Mouse (Mus musculus) retina, embryonic 14.5 days (tissue): Measurements from ENCODE around the gene Angel1.

Experiments
- DNase-seq: peaks from one replicate; pipeline ENCODE4 v3.0.0-alpha.2; 2015; ENCODE audit warnings: low spot score

Angel1 gene

DNA sequence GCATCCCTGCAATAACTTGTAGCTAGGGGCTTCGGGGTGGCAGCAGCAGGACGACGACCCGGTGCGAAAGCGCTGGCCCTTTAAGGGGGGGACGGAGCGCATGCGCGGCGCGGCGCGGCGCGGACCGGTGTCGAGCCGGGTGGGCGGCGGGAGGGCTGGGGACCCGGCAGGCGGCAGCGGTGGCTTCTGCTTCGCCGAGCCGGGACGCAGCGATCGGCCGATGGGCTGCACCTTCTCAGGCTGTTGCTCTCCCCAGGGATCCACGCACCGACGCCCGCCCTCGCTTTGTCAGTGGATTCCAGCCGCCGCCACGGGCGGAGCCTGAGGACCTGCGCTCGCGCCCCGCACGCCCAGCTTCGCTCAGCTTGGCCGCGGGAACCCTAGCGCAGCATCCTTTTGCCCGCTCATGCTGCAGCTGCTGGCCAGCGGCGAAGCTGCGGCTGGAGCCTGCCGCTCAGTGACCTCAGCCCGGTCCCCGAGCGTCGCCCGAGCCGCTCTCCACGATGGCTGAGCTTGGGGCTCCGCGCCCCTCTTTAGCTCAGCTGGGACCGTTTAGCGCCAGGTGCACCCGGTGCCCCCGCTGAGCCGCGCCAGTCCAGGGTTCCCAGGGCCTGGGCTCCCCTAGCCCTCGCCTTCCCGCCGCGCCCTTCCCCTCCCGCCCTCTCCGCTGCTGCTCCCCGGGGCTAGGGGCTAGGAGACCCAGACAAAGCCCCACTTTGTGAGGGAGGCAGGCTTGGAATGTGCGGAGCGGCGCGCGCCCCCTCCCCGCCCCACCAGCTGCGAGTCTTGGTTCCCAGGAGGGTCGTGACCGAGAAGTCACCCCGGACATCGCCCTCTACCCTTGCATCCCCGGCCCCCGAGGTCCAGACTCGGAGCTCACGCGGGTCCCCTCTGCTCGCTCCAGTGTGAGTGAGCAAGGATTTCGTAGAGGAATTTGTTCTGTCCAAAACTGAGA lies 47.4 kb downstream of the Angel1 start, which contains the start of gene Vash1:
TSS of gene Vash1 (plus strand) at position 110 of the 955 bp plus-strand sequence.
- DNase-seq = peak; percentile 88

DNA sequence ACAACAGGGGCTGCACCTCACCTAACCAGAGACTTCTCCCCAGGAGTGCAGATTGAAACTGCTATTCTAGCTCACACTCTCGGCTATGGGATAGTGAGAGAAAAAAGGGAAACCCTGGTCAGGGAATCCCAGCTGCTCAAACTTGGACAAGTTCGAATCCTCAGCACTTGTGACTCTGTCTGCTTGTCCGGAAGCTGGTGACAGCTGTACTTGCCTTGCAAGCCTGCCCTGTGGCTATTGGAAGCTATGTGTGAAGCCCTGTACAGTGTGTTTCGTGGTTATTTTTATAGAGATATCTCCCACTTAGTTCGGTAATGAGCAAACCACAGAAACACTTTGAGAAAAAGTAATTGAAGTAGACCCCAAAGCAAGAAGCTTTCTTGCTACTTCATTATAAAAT lies 53.8 kb downstream of the Angel1 start:
- no peak for DNase-seq

DNA sequence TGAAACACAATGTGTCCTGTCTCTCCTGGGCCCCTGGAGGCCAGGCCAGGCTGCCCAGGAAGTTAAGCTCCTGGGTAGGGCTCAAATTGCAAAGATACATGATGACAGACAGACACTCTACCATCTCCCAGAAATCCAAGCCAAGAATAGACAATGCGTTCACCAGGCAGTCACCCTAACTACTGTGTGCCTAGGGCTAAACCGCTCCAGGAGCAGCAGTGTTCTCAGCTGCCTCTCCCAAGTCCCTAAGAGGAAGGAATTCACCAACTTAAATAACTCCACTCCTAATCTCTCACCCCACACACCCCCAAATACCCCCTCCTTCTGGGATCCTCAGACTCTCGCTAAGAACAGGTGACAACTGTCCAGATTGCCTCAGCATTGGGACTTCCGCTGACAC lies 54.2 kb downstream of the Angel1 start:
- no peak for DNase-seq

DNA sequence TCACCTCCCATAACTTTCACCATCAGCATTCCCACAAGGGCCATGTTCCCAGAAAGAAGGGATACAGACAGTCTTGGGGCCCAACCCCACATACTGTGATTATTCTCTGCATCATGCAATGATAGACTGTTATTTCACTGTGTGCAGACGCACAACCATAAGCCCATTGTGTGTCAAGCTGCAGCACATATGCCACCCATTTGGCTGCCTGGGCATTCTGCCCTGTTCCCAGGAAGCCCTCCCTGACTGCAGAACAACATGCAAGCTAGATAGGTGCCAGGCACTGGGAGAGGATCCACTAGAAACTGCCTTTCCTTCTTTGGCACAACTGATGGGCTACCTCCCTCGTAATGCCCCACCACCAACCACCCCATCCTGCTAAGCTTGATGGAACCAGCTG lies 57.9 kb downstream of the Angel1 start:
- DNase-seq = no peak

DNA sequence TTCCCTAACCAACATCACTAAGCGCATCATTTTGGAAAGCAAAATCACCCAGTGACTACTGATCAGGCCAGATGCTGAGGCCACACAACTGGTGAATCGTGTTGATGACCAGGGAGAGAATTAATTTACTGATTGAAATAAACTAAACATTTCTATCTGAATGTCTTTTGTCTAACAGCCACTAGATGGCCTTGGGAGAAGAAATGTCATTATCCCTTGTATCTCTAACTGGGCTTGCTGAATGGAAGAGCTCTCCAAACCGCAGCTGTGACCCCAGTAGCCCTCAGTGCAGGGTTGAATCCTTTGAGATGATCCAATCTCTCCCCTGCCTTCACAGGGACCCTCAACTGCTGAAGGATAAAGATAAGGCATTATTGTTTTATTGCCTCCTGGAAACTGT lies 60.6 kb downstream of the Angel1 start:
- peak; percentile 42 for DNase-seq

DNA sequence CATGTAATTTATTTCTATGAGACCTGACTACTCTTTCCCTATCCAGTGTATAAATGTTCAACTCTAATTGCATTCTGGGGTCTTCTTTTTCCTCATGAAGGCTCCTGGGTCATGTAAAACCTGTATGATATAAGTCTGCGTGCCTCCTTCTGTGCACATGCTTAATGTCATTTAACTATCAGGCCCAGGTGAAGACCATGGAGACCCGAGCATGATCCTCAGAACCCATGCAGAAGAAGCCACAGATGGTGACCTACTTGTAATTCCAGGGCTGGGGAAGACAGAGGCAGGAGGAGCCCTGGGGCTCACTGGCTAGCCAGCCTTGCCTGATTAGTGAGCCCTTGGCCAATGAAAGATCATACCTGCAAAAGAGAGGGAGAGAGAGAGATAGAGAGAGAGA lies 65.8 kb downstream of the Angel1 start:
- no peak for DNase-seq

DNA sequence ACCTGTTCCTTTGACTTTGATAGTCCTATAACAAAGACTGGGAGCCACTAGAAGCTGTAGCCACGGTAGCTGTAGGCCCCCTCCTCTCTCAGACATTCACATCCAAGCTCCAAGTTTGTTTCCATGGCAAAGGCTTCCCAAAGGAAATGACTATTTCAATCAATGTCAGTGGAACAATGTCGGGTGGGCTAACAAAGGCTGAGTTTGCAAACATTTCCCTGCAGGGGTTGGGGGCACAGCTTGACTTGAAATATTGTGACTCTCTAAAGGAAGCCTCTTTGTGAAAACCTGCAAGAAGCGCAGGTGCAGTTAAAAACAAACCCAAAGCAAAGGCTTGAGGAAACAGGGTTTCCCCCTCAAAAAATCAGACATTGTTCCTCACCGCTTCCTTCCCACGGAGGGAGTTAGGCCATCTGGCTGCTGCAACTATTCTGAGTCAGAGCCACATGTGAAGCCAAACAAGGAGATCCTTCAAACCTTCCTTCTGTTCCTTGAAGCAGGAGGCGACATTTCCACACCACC lies 66.8 kb downstream of the Angel1 start:
- DNase-seq = peak; percentile 85

DNA sequence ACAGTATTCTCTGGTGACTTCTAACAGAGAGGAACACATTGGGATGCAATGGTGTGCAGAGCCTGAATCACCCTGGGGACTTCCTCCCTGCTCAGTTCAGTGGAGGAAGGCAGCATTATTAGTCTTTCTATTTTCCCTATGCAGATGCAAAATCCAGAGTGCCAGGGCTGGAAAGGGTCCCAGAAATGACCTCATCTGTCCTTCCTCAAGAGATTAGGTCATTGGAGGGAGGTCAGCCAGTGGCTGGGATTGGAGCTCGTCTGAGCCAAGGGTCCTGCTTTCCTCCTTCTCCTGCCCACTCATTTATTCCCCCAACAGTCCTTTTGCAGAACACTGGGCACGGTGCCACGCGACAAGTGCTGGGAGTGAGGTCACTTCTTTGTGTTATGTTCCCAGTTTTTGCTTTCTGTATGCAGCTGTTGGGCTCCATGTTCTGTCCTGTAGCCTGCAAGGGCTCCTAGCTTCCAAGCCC lies 73.7 kb downstream of the Angel1 start:
- no peak for DNase-seq

DNA sequence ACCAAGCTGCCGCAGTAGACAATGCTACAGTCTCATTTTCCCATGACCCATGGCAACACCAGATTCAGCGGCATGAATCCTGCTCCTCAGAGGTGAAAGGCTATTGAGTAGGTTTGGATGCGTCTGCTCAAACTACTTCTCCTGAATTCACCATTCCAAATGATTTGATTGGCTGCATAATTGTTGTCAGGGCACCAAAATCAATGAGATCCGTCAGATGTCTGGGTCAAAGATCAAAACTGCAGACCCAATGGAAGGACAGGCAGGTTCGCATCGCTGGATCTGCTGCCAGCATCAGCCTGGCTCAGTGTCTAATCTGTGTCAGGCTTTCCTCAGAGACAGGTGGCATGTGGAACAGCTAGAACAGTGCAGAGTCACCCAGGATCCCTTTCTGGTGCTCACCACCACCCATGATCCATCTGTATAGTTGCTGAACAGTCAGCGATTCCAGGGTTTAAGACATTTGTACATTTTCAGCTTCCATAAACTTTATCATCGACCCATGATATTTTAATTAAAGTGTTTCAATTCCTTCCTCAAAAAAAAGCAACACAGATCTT lies 74.9 kb downstream of the Angel1 start:
- no peak for DNase-seq
